Mouse (Mus musculus) left cerebral cortex, adult 11 months (tissue): ENCODE data around the gene Treml4.
"Not testable (repeated sequence)": the region's sequence is repeated elsewhere in the genome, so short reads cannot be mapped to it uniquely, and the experiment has no call there.

ENCODE experiments used
- DNase-seq: peaks from one replicate; pipeline ENCODE4 v3.0.0; 2022; ENCODE audit warnings: low spot score

The Treml4 gene

GRCm38 (mm10) chr17:48274885-48275284 is 10.8 kb downstream of the Treml4 start:
- DNase-seq, result peak; percentile 48

GRCm38 (mm10) chr17:48275736-48276135 is 11.6 kb downstream of the Treml4 start:
- DNase-seq, result no peak

- no peak for DNase-seq
Measured at GRCm38 (mm10) chr17:48278381-48278780, 14.3 kb downstream of the Treml4 start.

GRCm38 (mm10) chr17:48279002-48279401 is 14.9 kb downstream of the Treml4 start:
- DNase-seq, result no peak

GRCm38 (mm10) chr17:48280943-48281738 is 17.0 kb downstream of the Treml4 start:
- DNase-seq, result no peak

- DNase-seq, result no peak
Measured at GRCm38 (mm10) chr17:48281739-48282085, 17.6 kb downstream of the Treml4 start.

GRCm38 (mm10) chr17:48286765-48287164 is 22.7 kb downstream of the Treml4 start:
- no peak for DNase-seq

- no peak for DNase-seq
Measured at GRCm38 (mm10) chr17:48287276-48287675, 23.2 kb downstream of the Treml4 start.

- no peak for DNase-seq
Measured at GRCm38 (mm10) chr17:48293500-48294194, 29.6 kb downstream of the Treml4 start.

- DNase-seq, result no peak
Measured at GRCm38 (mm10) chr17:48299203-48299602, 35.1 kb downstream of the Treml4 start, which contains the start of gene Treml2. Gene Treml2, plus strand, starts transcription at chr17:48299498.

- no peak for DNase-seq
Measured at GRCm38 (mm10) chr17:48299756-48300155, 35.7 kb downstream of the Treml4 start.

- DNase-seq, result no peak
Measured at GRCm38 (mm10) chr17:48300199-48300598, 36.1 kb downstream of the Treml4 start.

GRCm38 (mm10) chr17:48300861-48301260 is 36.8 kb downstream of the Treml4 start:
- no peak for DNase-seq

- no peak for DNase-seq
Measured at GRCm38 (mm10) chr17:48301792-48302191, 37.7 kb downstream of the Treml4 start.

GRCm38 (mm10) chr17:48312124-48312523 is 48.0 kb downstream of the Treml4 start:
- DNase-seq, result no peak

- DNase-seq, result not testable (repeated sequence)
Measured at GRCm38 (mm10) chr17:48315905-48316579, 51.9 kb downstream of the Treml4 start, which contains the start of gene B430306N03Rik. Gene B430306N03Rik, plus strand, starts transcription at chr17:48316141.

- DNase-seq, result no peak
Measured at GRCm38 (mm10) chr17:48318686-48319085, 54.6 kb downstream of the Treml4 start.

GRCm38 (mm10) chr17:48321279-48321678 is 57.2 kb downstream of the Treml4 start:
- DNase-seq, result no peak

GRCm38 (mm10) chr17:48323236-48323635 is 59.1 kb downstream of the Treml4 start:
- no peak for DNase-seq

GRCm38 (mm10) chr17:48324258-48324657 is 60.2 kb downstream of the Treml4 start:
- DNase-seq, result no peak
